Mouse (Mus musculus) forebrain, embryonic 14.5 days (tissue): ENCODE measurements around the gene Gm11172. TPM values are rescaled to one million over a fixed set of nuclear protein-coding genes. Genes with fewer than 3 reads are reported as not detected.

Experiments
- polyA plus RNA-seq: library from polyadenylated mRNA; unstranded; fragments of >200 nt; fragmentation: Nextera tagmentation; extraction: Ambion mirVana; gene quantifications from 2 replicates; pipeline ENCODE4 v1.2.1, GENCODE M21; 2014

Gene Gm11172
- polyA plus RNA-seq, 1 experiment from 2014 or later: not detected

Other genes with a start within 250 kb of the Gm11172 start
- gene Socs1, start 27.4 kb upstream of the Gm11172 start, polyA plus RNA-seq: 1.1 and 1.6 TPM in 2 replicates
- not detected in 2 replicates for gene Tnp2, start 24.3 kb upstream of the Gm11172 start, polyA plus RNA-seq
- gene Prm3, start 22.0 kb upstream of the Gm11172 start, polyA plus RNA-seq: not detected in 2 replicates
- not detected in 2 replicates for gene Prm2, start 16.8 kb upstream of the Gm11172 start, polyA plus RNA-seq
- not detected in 2 replicates for gene Prm1, start 7.1 kb upstream of the Gm11172 start, polyA plus RNA-seq
- 0.78 and 0.88 TPM in 2 replicates for gene Rmi2, start 22.1 kb downstream of the Gm11172 start, polyA plus RNA-seq
- gene Snn, start 248.0 kb downstream of the Gm11172 start, polyA plus RNA-seq: 170 and 171 TPM in 2 replicates